Mouse (Mus musculus) intestine, embryonic 16.5 days (tissue): ENCODE data around the gene Keg1. TPM values are rescaled to one million over a fixed set of nuclear protein-coding genes. Genes with fewer than 3 reads are reported as not detected.
A peak's percentile ranks its signal among the peaks of the same experiment; 100 is the strongest.
"Not testable (repeated sequence)": the region's sequence is repeated elsewhere in the genome, so short reads cannot be mapped to it uniquely, and the experiment has no call there.

Experiments used
- ATAC-seq: fragments of 200-750 bp; cut with Nextera tagmentation; 2 replicates; pipeline ENCODE4 v1.8.0; 2017; ENCODE audit warnings: moderate TSS enrichment, moderate library complexity
- H3K27ac ChIP-seq: fragments of 300-500 bp; sonication (generic); 2 replicates; pipeline ENCODE4 v1.5.1; 2014; ENCODE audit warnings: mild to moderate bottlenecking, low read length
- H3K27me3 ChIP-seq: fragments of 300-500 bp; sonication (generic); replicated peaks from 2 replicates; pipeline ENCODE4 v1.6.1; 2014; ENCODE audit warnings: low read length, control low read depth, mixed read lengths; ENCODE audit not compliant: control insufficient read depth, insufficient read depth
- H3K36me3 ChIP-seq: fragments of 300-500 bp; sonication (generic); 2 replicates; pipeline ENCODE4 v1.6.1; 2014; ENCODE audit warnings: low read length, control low read depth; ENCODE audit not compliant: control insufficient read depth, insufficient read depth
- H3K4me1 ChIP-seq: fragments of 300-500 bp; sonication (generic); 2 replicates; pipeline ENCODE4 v1.6.1; 2014; ENCODE audit warnings: low read length, control low read depth, mixed read lengths; ENCODE audit not compliant: control insufficient read depth, insufficient read depth
- H3K4me2 ChIP-seq: fragments of 300-500 bp; sonication (generic); 2 replicates; pipeline ENCODE4 v1.6.1; 2014; ENCODE audit warnings: low read depth, low read length, control low read depth
- H3K4me3 ChIP-seq: fragments of 300-500 bp; sonication (generic); 2 replicates; pipeline ENCODE4 v1.5.1; 2014; ENCODE audit warnings: mild to moderate bottlenecking, low read length
- H3K9ac ChIP-seq: fragments of 300-500 bp; sonication (generic); 2 replicates; pipeline ENCODE4 v1.6.1; 2014; ENCODE audit warnings: low read depth, low read length
- H3K9me3 ChIP-seq: fragments of 300-500 bp; sonication (generic); 2 replicates; pipeline ENCODE4 v1.6.1; 2016; ENCODE audit warnings: low read length, control low read depth; ENCODE audit not compliant: control insufficient read depth
- WGBS: fragments of 180-500 bp; shearing (Covaris S2); extraction: QIAGEN DNeasy Blood & Tissue Kit; methylation state at CpG from one replicate; pipeline ENCODE4 v1.1.7; 2014; 5-methylcytosine and 5-hydroxymethylcytosine counted together
- polyA plus RNA-seq: library from polyadenylated mRNA; unstranded; fragments of >200 nt; fragmentation: Nextera tagmentation; extraction: Ambion mirVana; gene quantifications from 2 replicates; pipeline ENCODE4 v1.2.1, GENCODE M21; 2015

The Keg1 gene
- polyA plus RNA-seq: 3.4 and 3.7 TPM in 2 replicates

- 59% methylated on average over 3 of the region's 3 CpGs for WGBS
- Histone ChIP-seq H3K36me3 (no peaks in the 10 kb centered on the region), H3K27ac (no peak within 1 kb of the TSS), H3K4me3 (no peak within 1 kb of the TSS), H3K4me2 (no peak within 1 kb of the TSS), H3K4me1 (0 out of 2 replicates have a peak, but pooled peaks cover 2% of the 10 kb centered on the region), H3K9ac (no peak within 1 kb of the TSS), H3K27me3 (no peaks in the 10 kb centered on the region), H3K9me3 (no peaks in the 10 kb centered on the region)
- ATAC-seq: peak; percentile 76
Observed at GRCm38 (mm10) chr19:12695590-12695989, at the start of gene Keg1. TSS of gene Keg1 (plus strand) at chr19:12695786.

- ATAC-seq: no peak
Observed at GRCm38 (mm10) chr19:12649511-12649910, 46.1 kb upstream of the Keg1 start.

GRCm38 (mm10) chr19:12666156-12666555, 29.4 kb upstream of the Keg1 start:
- WGBS: 69% methylated on average over 1 of the region's 1 CpGs
- Histone ChIP-seq H3K4me2 (no peak overlapping the region), H3K36me3 (no peaks in the 10 kb centered on the region), H3K9me3 (no peaks in the 10 kb centered on the region), H3K4me3 (no peak overlapping the region), H3K27ac (no peak overlapping the region), H3K27me3 (no peaks in the 10 kb centered on the region), H3K9ac (no peak overlapping the region), H3K4me1 (no peaks in the 10 kb centered on the region)
- ATAC-seq: no peak

More at GRCm38 (mm10) chr19:12649511-12649910, 46.1 kb upstream of the Keg1 start:
- Histone ChIP-seq H3K4me3 (no peak overlapping the region), H3K27me3 (no peaks in the 10 kb centered on the region), H3K9me3 (no peaks in the 10 kb centered on the region), H3K36me3 (no peaks in the 10 kb centered on the region), H3K27ac (no peak overlapping the region), H3K4me2 (no peak overlapping the region), H3K9ac (no peak overlapping the region), H3K4me1 (no peaks in the 10 kb centered on the region)

- 91% methylated on average over 3 of the region's 3 CpGs for WGBS
- H3K36me3 ChIP-seq, H3K4me1 ChIP-seq, H3K27ac ChIP-seq, H3K27me3 ChIP-seq, ATAC-seq, H3K9me3 ChIP-seq, H3K4me3 ChIP-seq, H3K9ac ChIP-seq, H3K4me2 ChIP-seq: not testable (repeated sequence)
Observed at GRCm38 (mm10) chr19:12668601-12669000, 27.0 kb upstream of the Keg1 start.

- Histone ChIP-seq H3K9me3 (no peaks in the 10 kb centered on the region), H3K27ac (no peak within 1 kb of the TSS), H3K36me3 (no peaks in the 10 kb centered on the region), H3K4me3 (no peak within 1 kb of the TSS), H3K27me3 (no peaks in the 10 kb centered on the region), H3K9ac (no peak within 1 kb of the TSS), H3K4me1 (no peaks in the 10 kb centered on the region), H3K4me2 (no peak within 1 kb of the TSS)
- ATAC-seq: no peak
Observed at GRCm38 (mm10) chr19:12670139-12670538, 25.4 kb upstream of the Keg1 start, which contains the start of gene Olfr1442. TSS of gene Olfr1442 (plus strand) at chr19:12670439.

GRCm38 (mm10) chr19:12671051-12671450, 24.5 kb upstream of the Keg1 start:
- Histone ChIP-seq H3K4me2 (no peak overlapping the region), H3K4me1 (no peaks in the 10 kb centered on the region), H3K27me3 (no peaks in the 10 kb centered on the region), H3K9ac (no peak overlapping the region), H3K36me3 (no peaks in the 10 kb centered on the region), H3K9me3 (no peaks in the 10 kb centered on the region), H3K4me3 (no peak overlapping the region), H3K27ac (no peak overlapping the region)
- 85% methylated on average over 4 of the region's 4 CpGs for WGBS
- no peak for ATAC-seq

- H3K9ac ChIP-seq: no peak within 1 kb of the TSS
- H3K27me3 ChIP-seq: no peaks in the 10 kb centered on the region
- no peak within 1 kb of the TSS for H3K4me2 ChIP-seq
- no peaks in the 10 kb centered on the region for H3K4me1 ChIP-seq
- H3K36me3 ChIP-seq: no peaks in the 10 kb centered on the region
- 73% methylated on average over 3 of the region's 3 CpGs for WGBS
- no peak within 1 kb of the TSS for H3K27ac ChIP-seq
- no peak for ATAC-seq
- no peaks in the 10 kb centered on the region for H3K9me3 ChIP-seq
- no peak within 1 kb of the TSS for H3K4me3 ChIP-seq
Observed at GRCm38 (mm10) chr19:12677812-12678211, 17.8 kb upstream of the Keg1 start, which contains the start of gene Olfr1443. TSS of gene Olfr1443 (plus strand) at chr19:12678112.

GRCm38 (mm10) chr19:12684638-12685037, 10.9 kb upstream of the Keg1 start:
- Histone ChIP-seq H3K4me1 (no peaks in the 10 kb centered on the region), H3K9me3 (no peaks in the 10 kb centered on the region), H3K27ac (no peak overlapping the region), H3K4me3 (no peak overlapping the region), H3K9ac (no peak overlapping the region), H3K36me3 (no peaks in the 10 kb centered on the region), H3K27me3 (no peaks in the 10 kb centered on the region), H3K4me2 (no peak overlapping the region)
- peak; percentile 93 for ATAC-seq

GRCm38 (mm10) chr19:12685231-12685630, 10.4 kb upstream of the Keg1 start:
- Histone ChIP-seq H3K4me2 (no peak overlapping the region), H3K27ac (no peak overlapping the region), H3K4me3 (no peak overlapping the region), H3K9me3 (no peaks in the 10 kb centered on the region), H3K9ac (no peak overlapping the region), H3K36me3 (no peaks in the 10 kb centered on the region), H3K4me1 (no peaks in the 10 kb centered on the region), H3K27me3 (no peaks in the 10 kb centered on the region)
- no peak for ATAC-seq

GRCm38 (mm10) chr19:12696221-12696620, 635 bp downstream of the Keg1 start:
- Histone ChIP-seq H3K4me2 (no peak overlapping the region), H3K4me1 (0 out of 2 replicates have a peak, but pooled peaks cover 2% of the 10 kb centered on the region), H3K27ac (no peak overlapping the region), H3K27me3 (no peaks in the 10 kb centered on the region), H3K36me3 (no peaks in the 10 kb centered on the region), H3K9ac (no peak overlapping the region), H3K9me3 (no peaks in the 10 kb centered on the region), H3K4me3 (no peak overlapping the region)
- ATAC-seq: no peak
